Mouse (Mus musculus) left cerebral cortex, postnatal 4 days (tissue): ENCODE data around the gene Lypd6b. TPM values are rescaled to one million over a fixed set of nuclear protein-coding genes. Genes with fewer than 3 reads are reported as not detected.

Experiments
- DNase-seq: peaks from one replicate; pipeline ENCODE4 v3.0.0-alpha.2; 2022
- intact Hi-C: fragments of 180-260 bp; cut with DNase I; formaldehyde crosslinking; loops from one replicate; pipeline ENCODE4 v1.15.1; 2025
- total RNA-seq, 2 experiments: library from RNA; stranded (reverse); gene quantifications; 2 replicates each; pipeline ENCODE4 v1.2.3; 2021

Lypd6b gene
- total RNA-seq = 10 to 100 TPM; 19.3 to 21.4 TPM

- intact Hi-C loops = loop anchor here (10.0 kb wide), 1 partner anchor 277 kb away; the partner anchor contains the start of gene Lypd6
- peak; percentile 15 for DNase-seq
These were observed at the start of gene Lypd6b for GRCm38 (mm10) chr2:49787376-49788050. TSS of gene Lypd6b (plus strand) at chr2:49787688.

GRCm38 (mm10) chr2:49739046-49739445, 48.4 kb upstream of the Lypd6b start:
- intact Hi-C loops = loop anchor here (10.0 kb wide), 1 partner anchor 814 kb away; no protein-coding TSS in a partner anchor
- DNase-seq = peak; percentile 76

- DNase-seq = peak; percentile 38
- intact Hi-C loops = no loop called here
These were observed 46.5 kb upstream of the Lypd6b start for GRCm38 (mm10) chr2:49741026-49741425.

- DNase-seq = peak; percentile 92
- intact Hi-C loops = no loop called here
These were observed 45.4 kb upstream of the Lypd6b start for GRCm38 (mm10) chr2:49741895-49742734.

GRCm38 (mm10) chr2:49742919-49743318, 44.6 kb upstream of the Lypd6b start:
- DNase-seq = no peak
- intact Hi-C loops = no loop called here

GRCm38 (mm10) chr2:49743775-49744174, 43.7 kb upstream of the Lypd6b start:
- intact Hi-C loops = no loop called here
- no peak for DNase-seq

- intact Hi-C loops = no loop called here
- no peak for DNase-seq
These were observed 43.0 kb upstream of the Lypd6b start for GRCm38 (mm10) chr2:49744251-49745093.

- intact Hi-C loops = no loop called here
- DNase-seq = no peak
These were observed 42.2 kb upstream of the Lypd6b start for GRCm38 (mm10) chr2:49745094-49745781.

GRCm38 (mm10) chr2:49746947-49747346, 40.5 kb upstream of the Lypd6b start:
- intact Hi-C loops = no loop called here

GRCm38 (mm10) chr2:49747670-49748069, 39.8 kb upstream of the Lypd6b start:
- intact Hi-C loops = no loop called here
- no peak for DNase-seq

More at GRCm38 (mm10) chr2:49746947-49747346, 40.5 kb upstream of the Lypd6b start:
- DNase-seq = no peak

- peak; percentile 70 for DNase-seq
- intact Hi-C loops = no loop called here
These were observed 38.7 kb upstream of the Lypd6b start for GRCm38 (mm10) chr2:49748628-49749342.

- intact Hi-C loops = no loop called here
These were observed 37.5 kb upstream of the Lypd6b start for GRCm38 (mm10) chr2:49749730-49750576.

GRCm38 (mm10) chr2:49751544-49752210, 35.8 kb upstream of the Lypd6b start:
- no peak for DNase-seq
- intact Hi-C loops = no loop called here

More at GRCm38 (mm10) chr2:49749730-49750576, 37.5 kb upstream of the Lypd6b start:
- DNase-seq = no peak

GRCm38 (mm10) chr2:49752211-49752607, 35.3 kb upstream of the Lypd6b start:
- intact Hi-C loops = no loop called here
- no peak for DNase-seq

GRCm38 (mm10) chr2:49753062-49753461, 34.4 kb upstream of the Lypd6b start:
- no peak for DNase-seq
- intact Hi-C loops = no loop called here

- intact Hi-C loops = no loop called here
- DNase-seq = no peak
These were observed 32.4 kb upstream of the Lypd6b start for GRCm38 (mm10) chr2:49755054-49755453.

- intact Hi-C loops = no loop called here
- DNase-seq = no peak
These were observed 29.9 kb upstream of the Lypd6b start for GRCm38 (mm10) chr2:49757616-49758015.

GRCm38 (mm10) chr2:49764331-49764946, 23.0 kb upstream of the Lypd6b start:
- intact Hi-C loops = loop anchor here (2.0 kb wide), 1 partner anchor 508 kb away; no protein-coding TSS in a partner anchor
- peak; percentile 40 for DNase-seq
